Mouse (Mus musculus) C2C12 (cell line): ENCODE measurements around the gene Cenpe.

Experiments
- CTCF ChIP-seq: IDR thresholded peaks from one replicate; pipeline ENCODE4 v1.5.1; 2011; ENCODE audit not compliant: control insufficient read depth, insufficient read depth, insufficient read length
- FOSL1 ChIP-seq: IDR thresholded peaks from one replicate; pipeline ENCODE4 v1.8.0; 2011; ENCODE audit warnings: mild to moderate bottlenecking, low read length; ENCODE audit not compliant: poor library complexity, insufficient read depth, severe bottlenecking

DNA sequence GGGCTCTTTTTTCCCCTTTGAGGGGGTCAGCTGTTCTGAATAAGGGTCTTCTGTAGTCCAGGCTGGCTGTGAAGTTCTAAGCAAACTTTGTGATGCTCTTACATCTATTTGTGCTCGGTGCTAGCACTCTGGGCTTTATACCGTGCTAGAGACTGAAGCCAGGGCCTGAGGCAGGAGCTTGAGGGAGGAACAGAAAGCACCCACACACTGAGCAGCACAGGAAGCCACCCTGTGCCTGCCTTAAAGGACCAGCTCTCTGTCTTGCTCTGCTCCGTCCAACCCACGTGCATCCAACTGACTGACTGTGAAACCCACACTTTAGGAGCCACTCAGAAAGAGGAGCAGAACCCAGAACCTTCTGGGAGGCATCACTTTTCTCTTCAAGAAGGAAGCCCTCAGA lies 67.8 kb downstream of the Cenpe start:
- no peak for TF ChIP-seq CTCF
- no peak for TF ChIP-seq FOSL1
